Mouse (Mus musculus) gastrocnemius, postnatal 25 days (tissue): ENCODE data around the gene Slc39a5. TPM values are rescaled to one million over a fixed set of nuclear protein-coding genes. Genes with fewer than 3 reads are reported as not detected.

Experiments used
- DNase-seq: peaks from one replicate; pipeline ENCODE4 v3.0.0; 2022
- microRNA-seq, 2 experiments: library from miRNA; unstranded; fragments of <30 nt; microRNA quantifications; one replicate each; pipeline ENCODE4 v1.2.0; 2021; ENCODE audit warnings: borderline replicate concordance in 2 of 2
- total RNA-seq, 2 experiments: library from RNA; stranded (reverse); gene quantifications; 1 replicate in 1 of 2; 2 replicates in 1 of 2; pipeline ENCODE4 v1.2.3; 2021

The Slc39a5 gene
- total RNA-seq, 2 experiments from 2014 or later: not detected

DNA sequence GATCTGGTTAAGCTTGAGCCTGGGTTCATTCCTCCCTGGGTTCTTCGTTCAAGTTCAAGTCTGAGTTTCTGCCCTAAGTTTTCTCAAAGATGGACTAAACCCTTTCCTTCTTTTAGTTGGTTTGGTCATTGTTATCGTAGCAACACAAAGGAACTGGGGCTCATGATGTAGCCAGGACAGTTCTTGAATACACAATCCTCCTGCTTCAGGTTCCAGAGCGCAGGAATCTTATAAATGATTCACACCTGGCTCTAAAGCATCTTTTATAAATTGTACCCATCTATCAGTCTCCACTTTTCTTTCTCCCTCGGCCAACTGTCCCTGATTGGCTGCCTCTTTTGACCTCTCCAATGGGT, 25.0 kb downstream of the Slc39a5 start:
- no peak for DNase-seq

DNA sequence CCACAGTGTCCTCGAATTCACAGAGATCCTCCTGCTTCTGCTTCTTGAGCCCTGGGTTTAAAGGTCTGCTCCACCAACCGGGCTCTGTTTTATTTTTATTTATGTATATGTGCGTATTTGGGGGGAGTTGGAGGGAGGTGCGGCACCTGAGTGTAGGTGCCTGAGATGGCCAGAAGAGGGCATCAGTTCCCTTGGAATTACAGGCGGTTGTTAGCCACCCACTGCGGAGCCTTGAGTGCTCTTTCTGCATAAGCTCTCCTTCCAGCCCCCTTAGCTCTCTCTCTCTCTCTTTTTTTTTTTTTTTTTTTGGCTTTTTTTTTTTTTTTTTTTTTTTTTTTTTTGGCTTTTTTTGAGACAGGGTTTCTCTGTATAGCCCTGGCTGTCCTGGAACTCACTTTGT, 26.6 kb downstream of the Slc39a5 start:
- DNase-seq: no peak

DNA sequence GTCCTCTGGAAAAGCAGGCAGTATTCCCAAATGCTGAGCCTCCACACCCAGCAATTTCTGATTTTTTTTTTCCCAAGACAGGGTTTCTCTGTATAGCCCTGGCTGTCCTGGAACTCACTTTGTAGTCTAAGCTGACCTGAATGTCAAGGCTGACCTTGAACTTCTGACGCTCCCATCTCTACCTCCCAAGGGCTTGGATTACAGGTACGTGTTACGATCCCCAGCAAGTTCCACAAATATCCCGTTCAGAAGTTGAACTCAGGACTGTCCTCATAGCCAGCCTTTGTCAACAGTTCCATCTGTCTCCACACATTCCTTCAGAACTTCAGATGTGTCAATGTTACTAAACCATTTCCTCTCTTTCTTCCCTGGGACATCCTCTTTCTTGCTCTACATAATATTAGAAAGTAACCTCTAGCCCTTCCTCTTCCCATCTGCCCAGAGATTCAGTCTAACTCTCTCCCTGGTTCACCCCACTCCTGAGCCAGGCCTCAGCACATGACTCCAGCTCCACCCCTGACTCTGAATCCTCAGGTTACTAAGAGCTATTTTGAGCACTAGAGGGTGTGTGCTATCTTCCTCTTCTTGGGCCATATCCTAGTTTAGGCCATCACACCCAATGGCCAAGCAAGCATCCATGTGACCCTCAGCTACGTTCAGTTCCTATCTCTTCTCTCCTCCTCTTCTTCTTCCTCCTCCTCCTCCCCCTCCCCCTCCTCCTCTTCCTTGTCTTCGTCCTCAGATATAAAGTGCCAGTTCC, 27.9 kb downstream of the Slc39a5 start:
- DNase-seq: peak; percentile 70

DNA sequence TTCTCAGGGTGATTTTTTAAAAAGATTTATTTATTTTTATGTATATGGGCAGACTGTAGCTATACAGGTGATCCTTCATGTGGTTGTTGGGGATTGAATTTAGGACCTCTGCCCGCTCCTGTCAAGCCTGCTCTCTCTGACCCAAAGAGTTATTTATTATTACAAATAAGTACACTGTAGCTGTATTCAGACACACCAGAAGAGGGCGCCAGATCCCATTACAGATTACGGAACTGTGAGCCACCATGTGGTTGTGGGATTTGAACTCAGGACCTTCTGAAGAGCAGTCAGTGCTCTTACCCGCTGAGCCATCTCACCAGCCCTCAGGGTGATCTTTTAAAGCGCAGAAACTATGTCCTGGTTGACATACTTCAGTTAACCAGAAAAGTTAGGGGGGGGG, 28.9 kb downstream of the Slc39a5 start:
- DNase-seq: no peak

DNA sequence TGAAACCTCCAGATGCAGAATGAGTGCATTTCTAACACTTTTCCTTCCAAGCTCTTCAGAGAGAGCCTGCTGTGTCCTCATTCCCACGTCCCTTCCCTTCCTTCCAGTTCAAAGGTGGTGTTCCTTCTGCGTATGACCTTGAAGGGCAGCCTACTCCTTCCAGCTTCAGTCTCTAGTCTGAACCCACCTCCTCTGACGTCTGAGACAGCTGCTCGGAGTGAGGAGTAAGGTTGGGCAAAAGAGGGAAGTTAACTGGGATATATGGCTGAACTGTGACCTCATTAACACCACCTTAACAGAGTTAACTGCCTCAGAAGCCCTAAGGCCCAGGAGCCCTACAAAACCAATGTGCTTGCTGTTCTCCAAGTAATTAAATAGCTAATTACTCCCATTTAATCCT, 30.4 kb downstream of the Slc39a5 start:
- DNase-seq: no peak

DNA sequence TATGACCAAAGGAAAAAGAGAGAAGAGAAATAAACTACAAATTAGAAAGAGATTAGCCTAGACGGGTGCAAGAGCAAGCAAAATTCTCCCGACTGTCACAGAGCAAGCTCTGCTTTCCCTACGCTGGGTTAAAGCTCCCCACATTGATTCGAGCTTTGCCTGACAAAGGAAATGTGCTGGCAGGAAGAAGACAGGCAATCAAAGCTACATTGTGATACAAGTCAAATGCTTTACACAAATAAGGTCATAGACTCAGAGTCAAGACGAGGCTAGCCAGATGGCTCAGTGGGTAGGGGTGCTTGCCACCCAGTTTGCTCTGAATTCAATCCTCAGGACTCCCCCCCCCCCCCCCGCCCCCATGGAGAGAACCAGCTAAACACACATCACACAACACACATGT, 31.0 kb downstream of the Slc39a5 start:
- DNase-seq: no peak

DNA sequence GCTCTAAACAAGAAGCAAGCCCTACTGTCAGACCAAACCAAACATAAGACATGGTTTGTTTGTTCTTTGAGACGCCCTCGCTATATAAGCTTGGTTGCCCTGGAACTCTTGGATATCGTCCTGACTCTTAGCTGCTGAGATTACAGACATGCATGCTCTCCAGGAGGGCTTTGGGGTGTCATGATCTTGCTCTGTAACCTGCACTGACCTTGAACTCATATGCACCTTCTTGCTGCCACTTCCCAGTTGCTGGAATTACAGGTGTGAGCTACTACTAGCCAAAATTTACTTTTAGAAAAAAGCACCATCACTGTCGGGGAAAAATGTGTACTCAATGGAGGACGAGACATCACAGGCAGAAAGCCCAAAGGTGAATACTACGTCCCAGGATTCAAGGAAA, 31.4 kb downstream of the Slc39a5 start:
- no peak for DNase-seq

DNA sequence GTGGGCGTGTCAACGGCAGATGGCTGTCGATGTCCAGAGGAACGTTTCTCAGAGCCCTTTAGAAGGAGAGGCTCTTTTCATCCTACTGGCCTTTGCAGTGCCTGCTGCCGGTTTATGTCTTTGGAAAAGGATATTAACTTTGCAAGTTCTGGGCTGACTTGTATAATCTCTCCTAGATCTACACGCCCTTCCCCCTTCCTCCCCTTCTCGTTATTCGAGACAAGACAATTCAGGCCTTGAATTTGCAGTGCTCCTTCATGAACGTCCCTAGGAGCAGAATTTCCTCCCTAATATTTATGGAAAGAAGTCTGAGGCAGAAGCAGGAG, 31.8 kb downstream of the Slc39a5 start:
- no peak for DNase-seq

DNA sequence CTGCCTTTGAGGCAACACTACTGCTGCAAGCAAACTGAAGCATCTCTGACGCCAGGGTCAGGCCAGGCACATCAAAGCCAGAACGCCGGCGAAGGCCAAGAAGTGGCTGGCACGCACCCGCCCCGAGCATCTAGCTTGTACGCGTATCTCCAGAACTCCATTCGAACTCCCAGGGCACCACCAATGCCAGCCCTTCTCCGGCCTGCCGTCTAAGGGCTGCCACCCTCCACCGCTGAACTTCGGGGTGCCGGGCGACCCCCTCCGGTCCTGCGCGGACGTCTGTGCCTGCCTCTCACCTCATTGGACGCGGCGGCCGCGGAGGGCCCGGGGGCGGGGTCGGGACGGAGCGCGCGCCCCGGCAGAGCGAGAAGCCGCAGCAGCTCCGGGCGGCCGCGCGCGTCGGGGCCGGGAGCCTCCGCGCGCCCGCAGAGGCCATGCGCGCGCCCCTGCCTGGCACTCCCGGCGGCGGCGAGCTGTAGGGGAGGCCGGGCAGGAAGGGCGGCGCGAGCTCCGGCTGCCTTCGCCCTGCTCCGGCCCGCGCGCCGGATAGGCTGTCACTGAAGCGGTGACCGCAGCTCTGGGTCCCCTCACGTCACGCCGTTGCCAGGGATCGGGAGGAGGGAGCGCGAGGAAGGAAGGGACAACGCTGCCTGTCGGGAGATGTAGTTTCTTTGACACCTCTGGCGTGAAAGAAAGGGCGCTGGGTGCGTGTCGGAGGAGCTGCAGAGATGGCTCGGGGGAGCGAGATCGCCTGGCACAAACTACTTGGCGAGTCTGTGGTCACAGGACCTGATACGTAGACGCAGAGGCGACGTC, 32.4 kb downstream of the Slc39a5 start, which contains the start of gene Coq10a:
TSS of gene Coq10a (minus strand) at position 596 of the 816 bp plus-strand sequence.
- DNase-seq: peak; percentile 95

DNA sequence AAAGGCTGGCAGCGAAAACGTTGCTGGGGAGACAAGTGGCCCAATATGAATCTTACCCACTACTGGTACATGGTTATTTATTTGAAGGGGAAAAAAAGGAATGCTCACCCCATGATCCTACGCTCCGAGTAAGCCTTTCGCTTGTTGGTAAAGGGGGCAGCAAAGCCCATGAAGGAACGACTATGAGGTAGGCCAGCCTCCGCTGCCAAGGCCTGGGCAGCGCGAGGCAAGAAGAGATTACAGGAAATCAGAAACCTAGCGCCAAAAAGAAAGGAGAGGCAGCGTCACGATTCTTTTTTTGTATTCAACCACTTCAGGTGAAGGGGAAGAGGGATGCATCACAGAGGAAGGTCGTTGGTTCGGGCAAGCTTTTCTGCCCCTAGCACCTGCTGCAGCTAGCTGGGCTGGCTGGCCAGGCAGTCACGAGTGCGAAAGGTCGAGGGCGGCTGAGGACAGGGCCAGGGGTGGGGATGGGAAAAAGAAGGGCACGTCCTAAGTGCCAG, 33.1 kb downstream of the Slc39a5 start:
- peak; percentile 85 for DNase-seq

DNA sequence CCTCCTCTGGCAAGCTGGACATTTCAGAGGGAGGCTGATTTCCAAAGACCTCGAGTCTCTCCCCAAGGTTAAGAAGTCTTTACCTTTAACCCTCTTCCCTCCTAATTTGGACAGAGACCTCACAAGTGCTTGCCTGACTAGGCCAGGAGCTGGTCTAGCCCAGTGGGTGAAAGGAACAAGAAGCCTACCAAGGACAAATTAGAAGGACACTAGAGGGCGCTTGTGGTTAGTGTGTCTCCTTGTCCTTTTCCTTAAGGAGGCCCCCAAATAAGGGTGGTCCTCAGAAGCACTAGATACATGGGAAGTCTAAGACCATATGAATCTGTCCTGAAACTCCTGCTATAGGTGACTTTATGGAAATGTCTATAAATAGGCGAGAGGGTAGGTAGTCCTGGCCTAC, 38.5 kb downstream of the Slc39a5 start:
- DNase-seq: no peak

DNA sequence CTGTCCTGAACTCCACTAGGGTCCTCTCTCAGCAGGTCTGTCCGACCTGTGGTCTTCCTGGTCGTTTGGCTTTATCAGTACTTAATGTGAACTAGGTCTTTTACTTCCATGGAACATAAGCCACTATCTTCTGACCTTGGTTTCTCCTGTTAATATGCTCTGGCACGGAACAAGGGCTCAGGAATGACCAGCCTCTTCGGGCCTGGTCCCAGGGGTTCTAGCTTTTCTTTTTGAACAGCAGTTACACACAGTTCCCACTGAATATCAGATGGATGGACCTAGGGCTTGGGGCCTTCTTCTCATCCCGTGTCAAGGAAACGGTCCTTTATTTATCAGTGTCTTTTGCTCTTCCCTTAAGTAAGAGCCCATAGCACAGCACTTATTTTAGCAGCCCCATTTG, 39.2 kb downstream of the Slc39a5 start:
- no peak for DNase-seq

DNA sequence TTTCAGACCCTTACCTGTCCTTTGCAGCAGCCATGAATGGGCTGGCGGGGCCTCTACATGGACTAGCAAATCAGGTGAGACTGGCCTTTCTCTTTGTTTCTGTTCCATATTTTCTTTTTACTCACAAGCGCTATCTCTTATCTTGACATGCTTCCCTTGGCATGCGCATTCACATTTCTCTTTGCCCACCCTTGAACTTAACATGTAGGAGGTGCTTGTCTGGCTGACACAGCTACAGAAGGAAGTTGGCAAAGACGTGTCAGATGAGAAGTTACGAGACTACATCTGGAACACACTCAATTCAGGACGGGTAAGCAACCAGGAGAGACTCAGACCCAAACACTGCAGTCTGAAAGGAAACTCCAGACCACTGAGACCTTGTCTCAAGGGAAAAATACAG, 41.8 kb downstream of the Slc39a5 start:
- DNase-seq: no peak

DNA sequence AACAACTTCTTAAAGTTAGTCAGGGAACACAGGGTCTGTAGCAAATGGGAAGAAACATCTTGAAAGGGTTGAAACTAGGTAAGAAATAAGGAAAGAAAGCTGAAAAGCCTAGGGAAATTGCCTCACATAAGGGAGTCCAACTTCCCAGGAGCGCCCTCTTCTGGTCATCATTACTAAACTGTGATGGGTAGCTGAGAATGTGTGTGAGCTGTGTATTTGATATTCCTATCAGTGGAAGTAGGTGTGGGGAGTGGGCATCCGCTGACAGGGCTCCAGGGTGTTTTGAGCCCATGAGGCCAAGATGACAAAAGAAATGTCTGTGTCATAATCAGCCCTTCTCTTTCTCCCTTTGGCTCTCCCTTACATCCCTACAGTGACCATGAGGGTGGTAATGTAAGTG, 42.2 kb downstream of the Slc39a5 start:
- no peak for DNase-seq

DNA sequence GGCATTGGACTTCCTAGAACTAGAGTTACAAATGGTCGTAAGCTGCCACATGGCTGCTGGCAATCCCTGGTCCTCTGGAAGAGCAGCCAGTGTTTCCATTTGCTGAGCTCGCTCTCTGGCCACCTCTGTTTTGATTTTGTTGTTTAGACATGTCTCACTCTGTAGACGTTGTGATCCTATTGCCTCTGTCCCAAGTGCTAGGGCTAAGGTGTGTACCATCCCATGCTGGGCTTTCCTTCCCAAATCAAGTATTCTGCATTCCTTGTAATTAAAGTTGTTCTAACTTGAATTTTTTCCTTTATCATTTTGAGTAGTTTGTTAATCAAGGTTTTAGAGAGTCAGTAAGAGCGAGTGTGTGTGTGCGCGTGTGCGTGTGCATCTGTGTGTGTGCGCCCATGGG, 53.5 kb downstream of the Slc39a5 start:
- no peak for DNase-seq

Small RNAs within 50 kb of the gene (microRNA-seq; reads per million reads assigned to microRNA genes)
- gene Gm25361: 0 reads per million in 2 experiments
- 0 reads per million in 2 experiments for gene Gm26308
- gene Mir6914: 0 reads per million in 2 experiments
- 0 to 0.74 reads per million in 2 experiments for gene Mir6915

Other genes with a start within 250 kb of the Slc39a5 start
- 10 to 100 TPM; 54.4 to 61.5 TPM for gene Rbms2, start 220.9 kb downstream of the Slc39a5 start, total RNA-seq
- under 1 TPM; 0.41 to 0.94 TPM for gene Gls2, start 206.8 kb downstream of the Slc39a5 start, total RNA-seq
- gene Spryd4, start 189.4 kb downstream of the Slc39a5 start, total RNA-seq: 10 to 100 TPM; 31.0 to 35.6 TPM
- gene Mip, start 175.4 kb downstream of the Slc39a5 start, total RNA-seq: under 1 TPM in 1 of 2 experiments, not detected in 1; 0.13 TPM
- gene Timeless, start 169.2 kb downstream of the Slc39a5 start, total RNA-seq: 1 to 10 TPM; 2.0 to 3.5 TPM
- gene Apon, start 147.1 kb downstream of the Slc39a5 start, total RNA-seq: not detected
- gene Apof, start 132.6 kb downstream of the Slc39a5 start, total RNA-seq: not detected
- 1 to 10 TPM; 4.6 to 4.7 TPM for gene Stat2, start 130.7 kb downstream of the Slc39a5 start, total RNA-seq
- gene Il23a, start 102.5 kb downstream of the Slc39a5 start, total RNA-seq: not detected
- 1 to 10 TPM; 5.1 to 5.4 TPM for gene Pan2, start 97.9 kb downstream of the Slc39a5 start, total RNA-seq
- 10 to 100 TPM; 45.5 to 47.9 TPM for gene Cnpy2, start 78.8 kb downstream of the Slc39a5 start, total RNA-seq
- gene Cs, start 63.5 kb downstream of the Slc39a5 start, total RNA-seq: 100 to 1,000 TPM; 589 to 611 TPM
- gene Coq10a, start 32.2 kb downstream of the Slc39a5 start, total RNA-seq: 100 to 1,000 TPM; 443 to 454 TPM
- gene Ankrd52, start 24.1 kb downstream of the Slc39a5 start, total RNA-seq: 10 to 100 TPM; 61.5 to 70.1 TPM
- gene Nabp2, start 10.3 kb upstream of the Slc39a5 start, total RNA-seq: 10 to 100 TPM; 44.7 to 47.9 TPM
- 10 to 100 TPM; 10.7 to 11.5 TPM for gene Rnf41, start 10.4 kb upstream of the Slc39a5 start, total RNA-seq
- 10 to 100 TPM; 40.7 to 43.9 TPM for gene Smarcc2, start 58.0 kb upstream of the Slc39a5 start, total RNA-seq
- 100 to 1,000 TPM; 179 to 253 TPM for gene Myl6, start 92.9 kb upstream of the Slc39a5 start, total RNA-seq
- gene Myl6b, start 97.5 kb upstream of the Slc39a5 start, total RNA-seq: 10 to 100 TPM; 20.3 to 38.5 TPM
- gene Esyt1, start 124.6 kb upstream of the Slc39a5 start, total RNA-seq: 10 to 100 TPM; 12.5 to 17.6 TPM
- 1 to 10 TPM; 4.9 to 5.1 TPM for gene Zc3h10, start 146.5 kb upstream of the Slc39a5 start, total RNA-seq
- gene Rpl41, start 148.1 kb upstream of the Slc39a5 start, total RNA-seq: 1,000 to 10,000 TPM in 1 of 2 experiments, 100 to 1,000 TPM in 1; 972 to 1,021 TPM
- 10 to 100 TPM; 36.3 to 36.7 TPM for gene Pa2g4, start 164.8 kb upstream of the Slc39a5 start, total RNA-seq
- gene Erbb3, start 188.4 kb upstream of the Slc39a5 start, total RNA-seq: 1 to 10 TPM; 3.3 to 4.3 TPM
- gene Rps26, start 225.5 kb upstream of the Slc39a5 start, total RNA-seq: 100 to 1,000 TPM; 286 to 348 TPM
- 1 to 10 TPM in 1 of 2 experiments, under 1 TPM in 1; 0.35 to 1.6 TPM for gene Ikzf4, start 244.8 kb upstream of the Slc39a5 start, total RNA-seq